Mouse (Mus musculus): ENCODE results near the gene Tbx2. TPM values are rescaled to one million over a fixed set of nuclear protein-coding genes. Genes with fewer than 3 reads are reported as not detected.

The Tbx2 gene
- polyA plus RNA-seq, 1 experiment, result 1.5 TPM

GRCm38 (mm10) chr11:85886429-85886785, 54.1 kb downstream of the Tbx2 start:
- Histone ChIP-seq H3ac (ENCODE audit: control insufficient read depth, insufficient read length, low read depth) (no peak overlapping the region), H3K79me2 (ENCODE audit: control insufficient read depth, insufficient read depth) (no peaks in the 10 kb centered on the region), H3K4me3 (ENCODE audit: insufficient read depth, poor library complexity, severe bottlenecking) (no peak overlapping the region), H3K27me3 (ENCODE audit: control insufficient read depth, insufficient read depth, insufficient read length) (peaks cover 49% of the 10 kb centered on the region), H3K79me3 (ENCODE audit: low read depth) (no peaks in the 10 kb centered on the region), H3K36me3 (ENCODE audit: control insufficient read depth, insufficient read depth) (no peaks in the 10 kb centered on the region)
- TF ChIP-seq MAX (IDR thresholded peaks at IDR 0.05) (no peak), MYOG (IDR thresholded peaks at IDR 0.05; ENCODE audit: control insufficient read depth, extremely low read depth, insufficient read length) (no peak), FOSL1 (IDR thresholded peaks at IDR 0.05; ENCODE audit: insufficient read depth, low read length, poor library complexity, severe bottlenecking) (no peak), USF1 (IDR thresholded peaks at IDR 0.05; ENCODE audit: low read depth) (no peak), CTCF (IDR thresholded peaks at IDR 0.05; ENCODE audit: control insufficient read depth, insufficient read depth, insufficient read length) (no peak), CEBPB (IDR thresholded peaks at IDR 0.05; ENCODE audit: low read depth) (no peak), MYOD1 (IDR thresholded peaks at IDR 0.05; ENCODE audit: control insufficient read depth, insufficient read length, low read depth) (no peak)

GRCm38 (mm10) chr11:85887273-85887672, 54.9 kb downstream of the Tbx2 start:
- TF ChIP-seq USF1 (IDR thresholded peaks at IDR 0.05; ENCODE audit: low read depth) (no peak), CTCF (IDR thresholded peaks at IDR 0.05; ENCODE audit: control insufficient read depth, insufficient read depth, insufficient read length) (no peak), FOSL1 (IDR thresholded peaks at IDR 0.05; ENCODE audit: insufficient read depth, low read length, poor library complexity, severe bottlenecking) (no peak), MYOG (IDR thresholded peaks at IDR 0.05; ENCODE audit: control insufficient read depth, extremely low read depth, insufficient read length) (no peak), MYOD1 (IDR thresholded peaks at IDR 0.05; ENCODE audit: control insufficient read depth, insufficient read length, low read depth) (no peak), CEBPB (IDR thresholded peaks at IDR 0.05; ENCODE audit: low read depth) (no peak), MAX (IDR thresholded peaks at IDR 0.05) (no peak)
- Histone ChIP-seq H3K79me2 (ENCODE audit: control insufficient read depth, insufficient read depth) (no peaks in the 10 kb centered on the region), H3ac (ENCODE audit: control insufficient read depth, insufficient read length, low read depth) (no peak overlapping the region), H3K79me3 (ENCODE audit: low read depth) (no peaks in the 10 kb centered on the region), H3K36me3 (ENCODE audit: control insufficient read depth, insufficient read depth) (no peaks in the 10 kb centered on the region), H3K27me3 (ENCODE audit: control insufficient read depth, insufficient read depth, insufficient read length) (peaks cover 56% of the 10 kb centered on the region), H3K4me3 (ENCODE audit: insufficient read depth, poor library complexity, severe bottlenecking) (no peak overlapping the region)

- no peak overlapping the region for H3K4me3 ChIP-seq (ENCODE audit: insufficient read depth, poor library complexity, severe bottlenecking)
- H3K36me3 ChIP-seq (ENCODE audit: control insufficient read depth, insufficient read depth), result no peaks in the 10 kb centered on the region
- H3K27me3 ChIP-seq (ENCODE audit: control insufficient read depth, insufficient read depth, insufficient read length), result peaks cover 58% of the 10 kb centered on the region
- no peak overlapping the region for H3ac ChIP-seq (ENCODE audit: control insufficient read depth, insufficient read length, low read depth)
- no peaks in the 10 kb centered on the region for H3K79me2 ChIP-seq (ENCODE audit: control insufficient read depth, insufficient read depth)
- TF ChIP-seq MAX (IDR thresholded peaks at IDR 0.05) (no peak), CEBPB (IDR thresholded peaks at IDR 0.05; ENCODE audit: low read depth) (no peak), MYOD1 (IDR thresholded peaks at IDR 0.05; ENCODE audit: control insufficient read depth, insufficient read length, low read depth) (no peak), MYOG (IDR thresholded peaks at IDR 0.05; ENCODE audit: control insufficient read depth, extremely low read depth, insufficient read length) (no peak), FOSL1 (IDR thresholded peaks at IDR 0.05; ENCODE audit: insufficient read depth, low read length, poor library complexity, severe bottlenecking) (no peak), CTCF (IDR thresholded peaks at IDR 0.05; ENCODE audit: control insufficient read depth, insufficient read depth, insufficient read length) (no peak), USF1 (IDR thresholded peaks at IDR 0.05; ENCODE audit: low read depth) (no peak)
- no peaks in the 10 kb centered on the region for H3K79me3 ChIP-seq (ENCODE audit: low read depth)
Measured at GRCm38 (mm10) chr11:85887801-85888450, 55.6 kb downstream of the Tbx2 start.

GRCm38 (mm10) chr11:85888451-85888961, 56.2 kb downstream of the Tbx2 start:
- Histone ChIP-seq H3K4me3 (ENCODE audit: insufficient read depth, poor library complexity, severe bottlenecking) (no peak overlapping the region), H3ac (ENCODE audit: control insufficient read depth, insufficient read length, low read depth) (no peak overlapping the region), H3K79me2 (ENCODE audit: control insufficient read depth, insufficient read depth) (no peaks in the 10 kb centered on the region), H3K36me3 (ENCODE audit: control insufficient read depth, insufficient read depth) (no peaks in the 10 kb centered on the region), H3K27me3 (ENCODE audit: control insufficient read depth, insufficient read depth, insufficient read length) (peaks cover 59% of the 10 kb centered on the region), H3K79me3 (ENCODE audit: low read depth) (no peaks in the 10 kb centered on the region)
- no peak for TF ChIP-seq MYOD1 (IDR thresholded peaks at IDR 0.05; ENCODE audit: control insufficient read depth, insufficient read length, low read depth)
- no peak for TF ChIP-seq MAX (IDR thresholded peaks at IDR 0.05)
- no peak for TF ChIP-seq FOSL1 (IDR thresholded peaks at IDR 0.05; ENCODE audit: insufficient read depth, low read length, poor library complexity, severe bottlenecking)
- TF ChIP-seq MYOG (IDR thresholded peaks at IDR 0.05; ENCODE audit: control insufficient read depth, extremely low read depth, insufficient read length), result no peak
- TF ChIP-seq CTCF (IDR thresholded peaks at IDR 0.05; ENCODE audit: control insufficient read depth, insufficient read depth, insufficient read length), result no peak
- TF ChIP-seq USF1 (IDR thresholded peaks at IDR 0.05; ENCODE audit: low read depth), result no peak
- no peak for TF ChIP-seq CEBPB (IDR thresholded peaks at IDR 0.05; ENCODE audit: low read depth)

- Histone ChIP-seq H3K79me2 (ENCODE audit: control insufficient read depth, insufficient read depth) (no peaks in the 10 kb centered on the region), H3K79me3 (ENCODE audit: low read depth) (no peaks in the 10 kb centered on the region), H3K4me3 (ENCODE audit: insufficient read depth, poor library complexity, severe bottlenecking) (no peak overlapping the region), H3ac (ENCODE audit: control insufficient read depth, insufficient read length, low read depth) (no peak overlapping the region), H3K27me3 (ENCODE audit: control insufficient read depth, insufficient read depth, insufficient read length) (peaks cover 63% of the 10 kb centered on the region), H3K36me3 (ENCODE audit: control insufficient read depth, insufficient read depth) (no peaks in the 10 kb centered on the region)
- TF ChIP-seq MAX (IDR thresholded peaks at IDR 0.05) (no peak), FOSL1 (IDR thresholded peaks at IDR 0.05; ENCODE audit: insufficient read depth, low read length, poor library complexity, severe bottlenecking) (no peak), CEBPB (IDR thresholded peaks at IDR 0.05; ENCODE audit: low read depth) (no peak), USF1 (IDR thresholded peaks at IDR 0.05; ENCODE audit: low read depth) (no peak), MYOD1 (IDR thresholded peaks at IDR 0.05; ENCODE audit: control insufficient read depth, insufficient read length, low read depth) (no peak), CTCF (IDR thresholded peaks at IDR 0.05; ENCODE audit: control insufficient read depth, insufficient read depth, insufficient read length) (no peak), MYOG (IDR thresholded peaks at IDR 0.05; ENCODE audit: control insufficient read depth, extremely low read depth, insufficient read length) (no peak)
Measured at GRCm38 (mm10) chr11:85889056-85889729, 56.8 kb downstream of the Tbx2 start.
